Mouse (Mus musculus): ENCODE data around the gene Whrn.

DNA sequence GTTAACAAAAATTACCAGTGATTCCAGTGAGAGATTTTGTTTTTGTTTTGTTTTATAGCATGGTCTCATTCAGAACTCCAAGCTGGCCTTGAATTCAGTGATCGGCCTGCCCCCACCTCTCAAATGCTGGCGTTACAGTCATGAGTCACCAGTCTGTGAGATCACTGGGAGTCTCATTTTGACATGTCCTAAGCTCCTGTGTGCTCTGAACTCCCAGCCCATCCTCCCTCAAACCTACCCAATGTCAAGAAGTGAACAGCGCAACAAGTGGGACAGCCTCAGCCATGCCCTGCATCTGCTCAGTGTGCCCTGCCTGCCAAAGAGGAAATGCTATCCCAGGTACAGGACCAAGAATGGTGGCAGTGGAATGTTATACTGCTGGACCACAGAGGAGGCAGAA lies 110.5 kb downstream of the Whrn start:
- no peak for TF ChIP-seq CTCF (IDR thresholded peaks at IDR 0.05)
- no peak for TF ChIP-seq EP300 (IDR thresholded peaks at IDR 0.05)

Data from lung, postnatal 0 days (tissue).